Mouse (Mus musculus) E14TG2a.4 (cell line): Measurements from ENCODE around the gene Tigar.
A peak's percentile ranks its signal among the peaks of the same experiment; 100 is the strongest.

Experiments used
- CTCF ChIP-seq: conservative IDR thresholded peaks from 2 replicates; pipeline ENCODE4 v1.5.1; 2014; ENCODE audit warnings: low read length
- NANOG ChIP-seq: IDR thresholded peaks from 2 replicates; pipeline ENCODE4 v1.6.1; 2014; ENCODE audit warnings: borderline replicate concordance, low read length, mixed read lengths

DNA sequence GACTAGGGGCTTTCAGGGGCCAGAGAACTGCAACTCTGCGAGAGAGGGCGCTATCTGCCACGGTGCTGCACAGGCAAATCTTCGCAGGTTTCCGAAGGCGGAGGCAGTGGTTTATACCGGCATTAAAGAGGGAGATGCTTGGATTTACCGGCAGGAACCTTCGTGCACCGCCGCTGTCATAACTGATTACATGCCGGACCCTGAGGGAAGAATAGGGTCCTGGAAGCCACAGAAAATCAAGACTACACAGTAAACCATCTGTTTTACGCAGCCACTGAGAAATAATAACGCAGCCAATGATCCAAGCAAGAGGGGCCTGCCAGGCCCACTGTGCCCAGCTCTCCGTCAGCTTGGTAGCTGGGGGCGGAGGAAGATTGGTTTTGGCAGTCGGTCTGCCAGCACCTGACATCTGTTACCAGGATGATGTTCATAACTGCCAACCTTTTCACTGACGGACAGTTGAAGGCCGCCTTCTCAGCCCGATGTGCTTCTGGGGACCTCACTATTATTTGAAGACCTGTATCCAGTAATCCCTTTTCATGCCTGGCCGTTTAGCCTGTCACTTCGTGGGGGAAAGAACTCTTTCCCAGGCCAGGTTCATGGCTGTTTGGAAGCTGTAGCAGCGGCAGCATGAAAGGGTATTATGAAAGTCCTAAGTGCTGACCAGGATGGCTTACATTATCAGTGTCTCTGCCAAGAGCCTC lies 5.5 kb upstream of the Tigar start:
- TF ChIP-seq CTCF (peak; percentile 23; the same call in 1 of the 2 replicates), NANOG (no peak)
